8 mouse cellular contexts compared by ENCODE assay signal in the genomic region with DNA sequence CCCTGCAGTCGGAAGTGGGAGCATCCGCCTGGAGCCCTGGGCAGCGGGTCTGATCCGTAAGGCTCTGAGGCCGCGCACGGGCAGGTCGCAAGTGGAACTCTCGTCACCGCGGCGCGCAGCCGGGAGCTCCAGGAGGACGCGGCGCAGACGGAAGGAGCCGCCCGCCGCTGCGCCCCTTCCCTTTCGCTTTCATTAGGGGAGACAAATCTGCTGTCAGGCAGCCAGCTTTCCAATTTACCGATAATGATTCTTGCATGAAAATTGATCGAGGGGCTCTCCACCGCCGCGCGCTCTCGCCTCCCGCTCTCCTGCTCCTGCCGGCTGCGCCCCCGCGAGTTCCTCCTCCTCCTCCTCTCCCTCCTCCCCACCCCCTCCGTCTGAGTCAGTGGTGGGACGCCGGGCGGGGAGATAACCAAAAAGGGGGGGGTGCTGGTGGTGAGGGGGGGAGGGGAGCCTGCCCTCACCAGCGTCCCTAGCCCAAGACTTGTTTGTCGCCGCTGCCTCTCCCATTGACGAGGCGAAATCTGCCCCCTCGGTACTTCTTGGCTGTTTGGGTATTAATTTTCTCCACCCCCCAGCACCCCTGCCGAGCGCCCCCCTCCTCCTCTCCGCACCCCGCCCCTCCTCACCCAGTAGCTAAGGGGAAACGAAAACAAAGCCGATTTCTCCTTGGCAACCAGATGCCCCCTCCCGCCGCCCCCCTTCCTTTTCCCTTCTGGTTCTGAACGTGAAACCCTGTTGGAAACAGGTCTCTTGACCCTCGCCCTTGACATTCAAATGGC.
DNase-seq lines count a peak whose midpoint lies in the region; ATAC-seq and TF ChIP-seq lines count a peak whose summit lies in the region.

No protein-coding gene starts in this region.

- H3K27me3 ChIP-seq in embryonic facial prominence, embryonic 11.5 days (ENCODE audit: control insufficient read depth, insufficient read depth, low read length): no peaks in the 10 kb centered on the region; the same call in none of the 2 replicates
- peaks cover 14% of the 10 kb centered on the region; the same call in 1 of the 2 replicates for H3K27me3 ChIP-seq in heart, embryonic 10.5 days (ENCODE audit: insufficient read depth, poor library complexity, severe bottlenecking)
- H3K27me3 ChIP-seq in kidney, postnatal 0 days (ENCODE audit: insufficient read depth, low read length): no peaks in the 10 kb centered on the region
- no peaks in the 10 kb centered on the region for H3K27me3 ChIP-seq in liver, embryonic 13.5 days
- H3K27me3 ChIP-seq in myocyte (ENCODE audit: control insufficient read depth, insufficient read depth, insufficient read length): no peaks in the 10 kb centered on the region
- no peaks in the 10 kb centered on the region for H3K27me3 ChIP-seq in stomach, embryonic 16.5 days (ENCODE audit: control insufficient read depth, insufficient read depth, low read length)

- peak overlapping the region; percentile 64 for H3K4me3 ChIP-seq in embryonic facial prominence, embryonic 11.5 days (ENCODE audit: low read depth, low read length)
- peak overlapping the region; percentile 87 for H3K4me3 ChIP-seq in heart, embryonic 10.5 days
- peak overlapping the region; percentile 69 for H3K4me3 ChIP-seq in kidney, postnatal 0 days (replicated peaks; ENCODE audit: low read depth, low read length)
- H3K4me3 ChIP-seq in liver, embryonic 13.5 days (replicated peaks): peak overlapping the region; percentile 99
- H3K4me3 ChIP-seq in myocyte: peak overlapping the region; percentile 78
- H3K4me3 ChIP-seq in stomach, embryonic 16.5 days (replicated peaks; ENCODE audit: low read length): peak overlapping the region; percentile 74

- ATAC-seq in embryonic facial prominence, embryonic 11.5 days (replicated peaks; ENCODE audit: insufficient number of reproducible peaks, low FRiP score, low TSS enrichment, low read depth): peak; percentile 19; the same call in 1 of the 2 replicates
- peak; percentile 21 for ATAC-seq in kidney, postnatal 0 days (replicated peaks; ENCODE audit: low FRiP score, low read depth)
- peak; percentile 44 for ATAC-seq in liver, embryonic 13.5 days (ENCODE audit: low read depth)
- peak; percentile 14; the same call in 1 of the 2 replicates for ATAC-seq in stomach, embryonic 16.5 days (ENCODE audit: insufficient read depth, low FRiP score)

- WGBS in embryonic facial prominence, embryonic 11.5 days: under 1% methylated on average over 48 of the region's 55 CpGs
- WGBS in heart, embryonic 10.5 days: 2% methylated on average over 54 of the region's 55 CpGs
- under 1% methylated on average over 43 of the region's 55 CpGs for WGBS in kidney, postnatal 0 days
- WGBS in liver, embryonic 13.5 days (ENCODE audit: insufficient replicate concordance): under 1% methylated on average over 47 of the region's 55 CpGs
- 1% methylated on average over 54 of the region's 55 CpGs for WGBS in stomach, embryonic 16.5 days

- H3K36me3 ChIP-seq in embryonic facial prominence, embryonic 11.5 days (replicated peaks; ENCODE audit: control insufficient read depth, insufficient read depth, low read depth, low read length): no peaks in the 10 kb centered on the region
- H3K36me3 ChIP-seq in heart, embryonic 10.5 days: no peaks in the 10 kb centered on the region
- no peaks in the 10 kb centered on the region for H3K36me3 ChIP-seq in kidney, postnatal 0 days (ENCODE audit: insufficient read depth, low read length)
- H3K36me3 ChIP-seq in liver, embryonic 13.5 days: peaks cover 6% of the 10 kb centered on the region; the same call in 1 of the 2 replicates
- no peaks in the 10 kb centered on the region for H3K36me3 ChIP-seq in myocyte (ENCODE audit: control insufficient read depth, insufficient read depth)
- H3K36me3 ChIP-seq in stomach, embryonic 16.5 days (ENCODE audit: control insufficient read depth, insufficient read depth, low read length): no peaks in the 10 kb centered on the region

- peak overlapping the region; percentile 81 for H3K9ac ChIP-seq in embryonic facial prominence, embryonic 11.5 days (replicated peaks; ENCODE audit: low read length)
- peak overlapping the region; percentile 73 for H3K9ac ChIP-seq in kidney, postnatal 0 days (ENCODE audit: low read depth, low read length)
- H3K9ac ChIP-seq in liver, embryonic 13.5 days: peak overlapping the region; percentile 98
- H3K9ac ChIP-seq in stomach, embryonic 16.5 days (ENCODE audit: low read length): peak overlapping the region; percentile 88

- no peaks in the 10 kb centered on the region for H3K9me3 ChIP-seq in embryonic facial prominence, embryonic 11.5 days (replicated peaks; ENCODE audit: control insufficient read depth, low read length)
- no peaks in the 10 kb centered on the region for H3K9me3 ChIP-seq in heart, embryonic 10.5 days
- no peaks in the 10 kb centered on the region for H3K9me3 ChIP-seq in kidney, postnatal 0 days (replicated peaks; ENCODE audit: low read length)
- no peaks in the 10 kb centered on the region for H3K9me3 ChIP-seq in liver, embryonic 13.5 days (replicated peaks)
- no peaks in the 10 kb centered on the region for H3K9me3 ChIP-seq in stomach, embryonic 16.5 days (replicated peaks; ENCODE audit: control insufficient read depth, low read length)

- peak overlapping the region; percentile 10 for H3ac ChIP-seq in myocyte (ENCODE audit: control insufficient read depth, insufficient read length)

- DNase-seq in CD4-positive helper T cell, adult 2 months (ENCODE audit: low read depth, low spot score): peak; percentile 82
- peak; percentile 77 for DNase-seq in adrenal gland, postnatal 10 days
- DNase-seq in embryonic facial prominence, embryonic 11.5 days (ENCODE audit: low spot score): peak; percentile 81
- DNase-seq in heart, embryonic 10.5 days (ENCODE audit: low spot score): peak; percentile 94
- no peak for DNase-seq in kidney, postnatal 0 days (ENCODE audit: low spot score)
- peak; percentile 73 for DNase-seq in liver, embryonic 13.5 days

- peaks cover 34% of the 10 kb centered on the region for H3K79me2 ChIP-seq in myocyte (ENCODE audit: control insufficient read depth, insufficient read depth)

- TF ChIP-seq CTCF in kidney, postnatal 0 days (IDR thresholded peaks at IDR 0.05; ENCODE audit: low read depth): no peak

- peak overlapping the region; percentile 99 for H3K4me2 ChIP-seq in embryonic facial prominence, embryonic 11.5 days (ENCODE audit: low read depth, low read length)
- H3K4me2 ChIP-seq in kidney, postnatal 0 days (ENCODE audit: low read length): peak overlapping the region; percentile 97
- peak overlapping the region; percentile 92 for H3K4me2 ChIP-seq in liver, embryonic 13.5 days
- H3K4me2 ChIP-seq in myocyte (ENCODE audit: low read depth): peak overlapping the region; percentile 76
- H3K4me2 ChIP-seq in stomach, embryonic 16.5 days (ENCODE audit: low read depth, low read length): peak overlapping the region; percentile 98

- H3K27ac ChIP-seq in embryonic facial prominence, embryonic 11.5 days (replicated peaks; ENCODE audit: low read depth, low read length): peak overlapping the region; percentile 94
- H3K27ac ChIP-seq in heart, embryonic 10.5 days: peak overlapping the region; percentile 93
- H3K27ac ChIP-seq in kidney, postnatal 0 days: peak overlapping the region; percentile 89
- peak overlapping the region; percentile 99 for H3K27ac ChIP-seq in liver, embryonic 13.5 days
- H3K27ac ChIP-seq in stomach, embryonic 16.5 days (ENCODE audit: low read length): peak overlapping the region; percentile 94

- peaks cover 25% of the 10 kb centered on the region for H3K4me1 ChIP-seq in embryonic facial prominence, embryonic 11.5 days (ENCODE audit: control insufficient read depth, insufficient read depth, low read length)
- H3K4me1 ChIP-seq in heart, embryonic 10.5 days: peaks cover 80% of the 10 kb centered on the region
- peaks cover 46% of the 10 kb centered on the region for H3K4me1 ChIP-seq in kidney, postnatal 0 days (replicated peaks; ENCODE audit: insufficient read depth, low read length)
- peaks cover 77% of the 10 kb centered on the region for H3K4me1 ChIP-seq in liver, embryonic 13.5 days (replicated peaks)
- H3K4me1 ChIP-seq in stomach, embryonic 16.5 days (ENCODE audit: control insufficient read depth, insufficient read depth, low read length): peaks cover 70% of the 10 kb centered on the region

- peak; percentile 39 for TF ChIP-seq POLR2A in myocyte (IDR thresholded peaks at IDR 0.05; ENCODE audit: insufficient read length, low read depth)

TF ChIP-seq in myocyte, 11 proteins besides CTCF, POLR2A, EP300 and RAD21:
- TF ChIP-seq MYOD1 (IDR thresholded peaks at IDR 0.05; ENCODE audit: control insufficient read depth in 1 of 3, insufficient read length in 2 of 3, low read depth in 2 of 3): peak in 1 of 3 experiments; percentile 6
- no peak for TF ChIP-seq MAX (IDR thresholded peaks at IDR 0.05; ENCODE audit: low read depth)
